Mouse (Mus musculus) heart, embryonic 13.5 days (tissue): ENCODE results near the gene Lmna. TPM values are rescaled to one million over a fixed set of nuclear protein-coding genes. Genes with fewer than 3 reads are reported as not detected.

Source experiments
- ATAC-seq: fragments of 200-750 bp; cut with Nextera tagmentation; 2 replicates; pipeline ENCODE4 v1.8.0; 2017; ENCODE audit warnings: moderate TSS enrichment; ENCODE audit not compliant: insufficient number of reproducible peaks, low FRiP score, low TSS enrichment; ENCODE audit errors: extremely low read depth
- H3K27ac ChIP-seq: fragments of 300-500 bp; sonication (generic); replicated peaks from 2 replicates; pipeline ENCODE4 v1.5.1; 2015; ENCODE audit warnings: moderate library complexity, mild to moderate bottlenecking, inconsistent platforms
- H3K27me3 ChIP-seq: fragments of 300-500 bp; sonication (generic); replicated peaks from 2 replicates; pipeline ENCODE4 v1.6.1; 2015; ENCODE audit warnings: mild to moderate bottlenecking, inconsistent platforms
- H3K36me3 ChIP-seq: fragments of 300-500 bp; sonication (generic); 2 replicates; pipeline ENCODE4 v1.6.1; 2015; ENCODE audit warnings: mild to moderate bottlenecking, inconsistent platforms
- H3K4me1 ChIP-seq: fragments of 300-500 bp; sonication (generic); 2 replicates; pipeline ENCODE4 v1.6.1; 2015; ENCODE audit warnings: inconsistent platforms
- H3K4me2 ChIP-seq: fragments of 300-500 bp; sonication (generic); 2 replicates; pipeline ENCODE4 v1.6.1; 2015; ENCODE audit warnings: inconsistent platforms, mild to moderate bottlenecking, moderate library complexity
- H3K4me3 ChIP-seq: fragments of 300-500 bp; sonication (generic); 2 replicates; pipeline ENCODE4 v1.5.1; 2015; ENCODE audit warnings: moderate library complexity, mild to moderate bottlenecking, inconsistent platforms
- H3K9ac ChIP-seq: fragments of 300-500 bp; sonication (generic); 2 replicates; pipeline ENCODE4 v1.6.1; 2015; ENCODE audit warnings: inconsistent platforms, mild to moderate bottlenecking, moderate library complexity
- H3K9me3 ChIP-seq: fragments of 300-500 bp; sonication (generic); 2 replicates; pipeline ENCODE4 v1.6.1; 2016; ENCODE audit warnings: inconsistent platforms
- WGBS: fragments of 180-500 bp; shearing (Covaris S2); methylation state at CpG from one replicate; pipeline ENCODE4 v1.1.7; 2015; ENCODE audit warnings: mixed read lengths; 5-methylcytosine and 5-hydroxymethylcytosine counted together
- polyA plus RNA-seq: library from polyadenylated mRNA; unstranded; fragments of >200 nt; fragmentation: Nextera tagmentation; extraction: Ambion mirVana; gene quantifications from 2 replicates; pipeline ENCODE4 v1.2.1, GENCODE M21; 2015

Gene Lmna
- polyA plus RNA-seq, 1 experiment from 2014 or later, result 86.7 TPM

GRCm38 (mm10) chr3:88515095-88515386, 5.3 kb upstream of the Lmna start:
- no peaks in the 10 kb centered on the region for H3K36me3 ChIP-seq
- WGBS, result 100% methylated on average over 2 of the region's 2 CpGs

DNA sequence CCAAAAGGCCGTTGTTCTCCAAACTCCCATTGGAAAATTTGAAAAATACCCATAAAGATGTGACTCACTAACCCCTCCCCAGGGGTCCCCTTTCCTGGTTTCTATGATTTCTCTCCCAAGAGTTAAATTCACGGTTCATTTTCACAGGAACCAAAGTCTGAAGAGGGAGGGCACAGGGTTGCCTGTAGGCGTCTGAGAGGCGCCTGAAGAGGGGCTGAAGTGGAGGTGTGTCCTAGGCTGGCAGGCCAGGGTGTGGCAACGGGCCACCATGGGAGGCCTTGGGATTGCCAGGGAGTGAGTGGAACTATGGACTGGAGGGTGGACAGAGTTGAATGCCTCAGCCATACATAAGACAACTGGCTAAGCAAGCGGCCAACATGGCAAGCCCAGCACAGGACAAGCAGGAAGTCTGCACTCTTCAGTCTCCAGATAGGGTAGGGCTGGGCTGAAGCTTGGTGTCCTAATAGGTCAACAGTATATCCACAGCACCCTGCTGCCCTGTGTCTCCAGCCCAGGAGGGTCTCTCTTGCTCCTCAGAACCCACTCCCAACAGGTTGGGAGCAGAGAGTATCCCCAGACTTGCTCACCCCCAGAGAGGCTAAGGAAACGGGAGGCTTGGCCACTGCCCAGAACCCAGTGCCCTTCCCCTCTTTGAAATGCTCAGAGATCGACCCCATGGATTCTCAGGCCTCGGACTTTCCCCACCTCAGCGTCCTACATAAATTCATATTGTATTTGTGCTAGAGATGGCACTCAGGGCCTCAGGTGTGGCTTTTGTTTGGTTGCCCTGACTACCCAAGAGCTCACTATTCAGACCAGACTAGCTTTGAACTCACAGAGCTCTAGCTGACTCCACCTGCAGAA, 4.7 kb upstream of the Lmna start:
- H3K9ac ChIP-seq, result no peak overlapping the region
- H3K9me3 ChIP-seq, result no peaks in the 10 kb centered on the region
- H3K4me2 ChIP-seq, result no peak overlapping the region
- no peak overlapping the region for H3K27ac ChIP-seq
- peaks cover 50% of the 10 kb centered on the region for H3K4me1 ChIP-seq
- no peaks in the 10 kb centered on the region for H3K36me3 ChIP-seq
- ATAC-seq, result no peak
- 68% methylated on average over 10 of the region's 10 CpGs for WGBS
- no peaks in the 10 kb centered on the region for H3K27me3 ChIP-seq
- no peak overlapping the region for H3K4me3 ChIP-seq

More at GRCm38 (mm10) chr3:88515095-88515386, 5.3 kb upstream of the Lmna start:
- Histone ChIP-seq H3K27ac (no peak overlapping the region), H3K4me3 (no peak overlapping the region), H3K4me2 (no peak overlapping the region), H3K4me1 (peaks cover 47% of the 10 kb centered on the region), H3K27me3 (0 out of 2 replicates have a peak, but pooled peaks cover under 1% of the 10 kb centered on the region), H3K9me3 (no peaks in the 10 kb centered on the region), H3K9ac (no peak overlapping the region)
- ATAC-seq, result no peak

DNA sequence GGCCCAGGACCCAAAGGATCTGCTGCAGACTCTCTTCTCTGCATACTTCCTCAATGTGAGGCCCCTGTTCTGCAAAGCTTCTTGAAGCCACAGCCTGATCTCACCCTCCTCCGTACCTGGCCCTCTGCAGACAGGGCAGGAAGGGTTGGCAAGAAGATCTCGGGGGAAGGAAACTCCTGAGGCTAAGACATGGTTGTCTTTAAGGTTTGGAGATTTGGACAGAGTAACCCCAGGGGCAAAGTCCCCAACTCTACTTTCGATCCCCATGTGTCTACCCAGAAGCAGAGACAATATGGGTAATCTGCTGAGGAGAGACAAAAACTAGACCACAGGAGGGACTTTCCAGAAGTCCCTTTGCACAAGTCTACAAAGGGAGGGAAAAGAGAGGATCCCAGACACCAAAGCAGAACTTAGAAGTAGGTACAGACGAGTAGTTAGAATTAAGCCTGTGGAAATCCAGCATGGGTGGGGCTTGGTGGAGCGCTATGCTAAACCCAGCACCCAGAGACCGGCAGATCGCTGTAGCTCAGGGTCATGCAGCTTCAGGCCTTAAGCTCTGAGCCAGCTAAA, 3.9 kb upstream of the Lmna start:
- peaks cover 55% of the 10 kb centered on the region for H3K4me1 ChIP-seq
- no peak for ATAC-seq

GRCm38 (mm10) chr3:88512896-88513545, 3.3 kb upstream of the Lmna start:
- H3K9ac ChIP-seq, result peak overlapping the region; percentile 54; the same call in 1 of the 2 replicates
- ATAC-seq, result no peak
- no peaks in the 10 kb centered on the region for H3K27me3 ChIP-seq
- no peak overlapping the region for H3K4me2 ChIP-seq
- no peak overlapping the region for H3K4me3 ChIP-seq
- no peaks in the 10 kb centered on the region for H3K36me3 ChIP-seq
- no peaks in the 10 kb centered on the region for H3K9me3 ChIP-seq
- H3K4me1 ChIP-seq, result peaks cover 57% of the 10 kb centered on the region
- 30% methylated on average over 15 of the region's 15 CpGs for WGBS
- peak overlapping the region; percentile 73 for H3K27ac ChIP-seq

More for the DNA sequence above, 3.9 kb upstream of the Lmna start:
- peak overlapping the region; percentile 73; the same call in 1 of the 2 replicates for H3K27ac ChIP-seq
- no peak overlapping the region for H3K4me3 ChIP-seq
- H3K27me3 ChIP-seq, result no peaks in the 10 kb centered on the region
- 72% methylated on average over 7 of the region's 7 CpGs for WGBS
- no peaks in the 10 kb centered on the region for H3K9me3 ChIP-seq
- no peak overlapping the region for H3K4me2 ChIP-seq
- H3K36me3 ChIP-seq, result no peaks in the 10 kb centered on the region
- peak overlapping the region; percentile 54; the same call in 1 of the 2 replicates for H3K9ac ChIP-seq

DNA sequence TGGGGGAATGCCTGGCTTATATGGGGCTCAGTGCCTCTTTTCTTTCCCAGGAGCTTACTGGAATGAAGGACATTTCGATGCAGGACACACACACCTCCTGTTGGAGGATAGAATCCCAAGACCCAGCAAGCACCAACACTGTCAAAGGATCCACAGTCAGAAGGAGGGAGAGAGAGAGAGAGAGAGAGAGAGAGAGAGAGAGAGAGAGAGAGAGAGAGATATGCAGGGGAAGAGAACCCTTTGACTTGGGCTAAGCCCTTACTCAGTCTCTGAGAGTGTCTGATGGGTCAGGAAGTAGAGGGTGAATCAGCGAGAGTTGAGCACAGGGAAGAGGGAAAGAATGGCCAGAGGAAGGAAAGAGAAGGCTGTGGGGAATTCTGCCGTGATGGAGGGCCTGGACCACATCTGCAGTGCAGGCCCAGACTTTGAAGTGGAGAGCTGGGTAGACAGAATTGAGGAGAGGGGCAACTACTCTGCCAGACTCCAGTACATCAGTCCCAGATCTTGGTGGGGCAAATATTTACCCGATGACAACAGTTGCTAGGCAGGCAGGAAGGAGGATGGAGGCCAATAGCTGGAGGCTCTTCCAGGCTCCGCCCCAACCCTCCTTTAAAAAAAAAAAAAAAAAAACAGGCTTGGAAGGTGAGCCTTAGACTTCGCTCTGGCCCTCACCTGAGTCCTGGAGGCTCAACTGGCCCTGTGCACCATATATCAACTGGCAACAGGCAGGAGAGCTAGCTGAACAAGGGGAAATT, 2.6 kb upstream of the Lmna start:
- peaks cover 58% of the 10 kb centered on the region for H3K4me1 ChIP-seq
- H3K4me2 ChIP-seq, result no peak overlapping the region
- peak overlapping the region; percentile 24; the same call in 1 of the 2 replicates for H3K9ac ChIP-seq
- no peak for ATAC-seq
- no peak overlapping the region for H3K4me3 ChIP-seq
- H3K27ac ChIP-seq, result peak overlapping the region; percentile 73
- H3K36me3 ChIP-seq, result no peaks in the 10 kb centered on the region
- WGBS, result 38% methylated on average over 6 of the region's 6 CpGs
- H3K9me3 ChIP-seq, result no peaks in the 10 kb centered on the region
- H3K27me3 ChIP-seq, result no peaks in the 10 kb centered on the region

- no peak overlapping the region for H3K4me3 ChIP-seq
- 0 out of 2 replicates have a peak overlapping the region, but pooled peaks have one; percentile 2 for H3K9ac ChIP-seq
- peaks cover 58% of the 10 kb centered on the region for H3K4me1 ChIP-seq
- no peaks in the 10 kb centered on the region for H3K27me3 ChIP-seq
- no peak for ATAC-seq
- no peak overlapping the region for H3K4me2 ChIP-seq
- no peaks in the 10 kb centered on the region for H3K9me3 ChIP-seq
- 61% methylated on average over 4 of the region's 4 CpGs for WGBS
- no peaks in the 10 kb centered on the region for H3K36me3 ChIP-seq
- peak overlapping the region; percentile 73 for H3K27ac ChIP-seq
Observed at GRCm38 (mm10) chr3:88511559-88511958, 1.8 kb upstream of the Lmna start.

- Histone ChIP-seq H3K36me3 (no peaks in the 10 kb centered on the region), H3K4me2 (peak overlapping the region; percentile 75), H3K9me3 (no peaks in the 10 kb centered on the region), H3K27ac (peak overlapping the region; percentile 95), H3K4me3 (peak overlapping the region; percentile 58), H3K4me1 (peaks cover 60% of the 10 kb centered on the region), H3K27me3 (no peaks in the 10 kb centered on the region), H3K9ac (peak overlapping the region; percentile 84)
- WGBS, result 49% methylated on average over 13 of the region's 13 CpGs
- no peak for ATAC-seq
Observed at GRCm38 (mm10) chr3:88510421-88511289, 899 bp upstream of the Lmna start.

- peaks cover 58% of the 10 kb centered on the region for H3K4me1 ChIP-seq
- H3K9ac ChIP-seq, result peak overlapping the region; percentile 84
- ATAC-seq, result no peak
- H3K36me3 ChIP-seq, result no peaks in the 10 kb centered on the region
- no peaks in the 10 kb centered on the region for H3K27me3 ChIP-seq
- peak overlapping the region; percentile 95 for H3K27ac ChIP-seq
- peak overlapping the region; percentile 58 for H3K4me3 ChIP-seq
- 62% methylated on average over 3 of the region's 3 CpGs for WGBS
- no peaks in the 10 kb centered on the region for H3K9me3 ChIP-seq
- peak overlapping the region; percentile 75 for H3K4me2 ChIP-seq
Observed at GRCm38 (mm10) chr3:88509250-88509649, 506 bp downstream of the Lmna start.

GRCm38 (mm10) chr3:88505765-88506164, 4.0 kb downstream of the Lmna start:
- no peaks in the 10 kb centered on the region; the same call in 1 of the 2 replicates for H3K36me3 ChIP-seq
- no peaks in the 10 kb centered on the region for H3K9me3 ChIP-seq
- no peak overlapping the region for H3K27ac ChIP-seq
- no peaks in the 10 kb centered on the region for H3K27me3 ChIP-seq
- no peak overlapping the region for H3K4me2 ChIP-seq
- H3K4me3 ChIP-seq, result no peak overlapping the region
- peaks cover 55% of the 10 kb centered on the region for H3K4me1 ChIP-seq
- no peak for ATAC-seq
- H3K9ac ChIP-seq, result no peak overlapping the region
- WGBS, result 58% methylated on average over 7 of the region's 7 CpGs

DNA sequence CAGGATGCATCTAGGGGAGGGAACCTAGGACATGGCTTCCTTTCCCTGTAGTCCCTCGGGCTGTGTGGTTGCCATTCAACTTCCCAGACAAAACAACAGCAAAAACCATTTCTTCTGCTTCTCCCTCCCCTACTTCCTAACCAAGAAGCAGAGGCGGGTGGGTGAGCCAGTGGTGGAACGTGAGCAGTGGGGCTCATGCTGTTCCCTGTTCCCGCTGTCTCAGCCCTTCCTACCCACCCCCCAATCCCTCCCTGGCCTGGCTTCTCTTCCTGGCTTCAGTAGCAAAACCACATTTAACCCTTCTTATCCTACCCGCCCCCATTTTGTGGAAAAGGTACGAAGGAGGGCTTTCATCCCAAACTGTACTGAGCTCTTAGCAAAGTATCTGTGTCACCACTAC, 4.7 kb downstream of the Lmna start:
- no peak overlapping the region for H3K27ac ChIP-seq
- H3K9ac ChIP-seq, result no peak overlapping the region
- H3K36me3 ChIP-seq, result peaks cover 1% of the 10 kb centered on the region
- WGBS, result 68% methylated on average over 6 of the region's 6 CpGs
- no peak overlapping the region for H3K4me2 ChIP-seq
- no peak for ATAC-seq
- no peaks in the 10 kb centered on the region for H3K27me3 ChIP-seq
- peaks cover 55% of the 10 kb centered on the region for H3K4me1 ChIP-seq
- no peak overlapping the region for H3K4me3 ChIP-seq
- no peaks in the 10 kb centered on the region for H3K9me3 ChIP-seq
